Mouse (Mus musculus) heart, postnatal 0 days (tissue): ENCODE measurements around the gene Btbd3.

ENCODE experiments used
- CTCF ChIP-seq: IDR thresholded peaks from 2 replicates; pipeline ENCODE4 v1.5.1; 2016; ENCODE audit warnings: antibody characterized with exemption, control low read depth, low read depth
- EP300 ChIP-seq: IDR thresholded peaks from 2 replicates; pipeline ENCODE4 v1.6.1; 2016; ENCODE audit warnings: antibody characterized with exemption, low read depth

DNA sequence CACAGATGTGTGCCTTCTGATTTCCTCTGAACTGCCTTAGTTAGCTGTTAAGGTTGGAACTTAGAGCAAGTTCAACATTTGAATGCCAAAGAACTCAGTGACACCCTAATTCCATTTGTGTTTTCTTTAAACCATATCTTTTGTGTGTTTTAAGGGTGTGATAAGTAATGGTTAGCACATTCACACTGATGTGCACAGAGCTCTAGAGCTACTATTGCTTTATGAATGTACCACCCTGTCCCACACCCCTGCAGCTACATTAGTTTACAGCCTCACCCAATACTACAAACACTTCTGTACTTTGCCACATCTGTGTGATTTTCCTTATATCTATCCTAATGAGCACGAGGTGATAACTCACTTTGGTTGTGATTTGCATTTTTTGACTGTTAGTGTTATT, 333.9 kb downstream of the Btbd3 start:
- TF ChIP-seq CTCF, result no peak
- TF ChIP-seq EP300, result no peak
